Mouse (Mus musculus): ENCODE data around the gene Gm16506. TPM values are rescaled to one million over a fixed set of nuclear protein-coding genes. Genes with fewer than 3 reads are reported as not detected.
"Not testable (repeated sequence)": the region's sequence is repeated elsewhere in the genome, so short reads cannot be mapped to it uniquely, and the experiment has no call there.

Gene Gm16506
- not detected in 2 replicates for polyA plus RNA-seq (2016; fragmentation: Nextera tagmentation; extraction: Ambion mirVana)

DNA sequence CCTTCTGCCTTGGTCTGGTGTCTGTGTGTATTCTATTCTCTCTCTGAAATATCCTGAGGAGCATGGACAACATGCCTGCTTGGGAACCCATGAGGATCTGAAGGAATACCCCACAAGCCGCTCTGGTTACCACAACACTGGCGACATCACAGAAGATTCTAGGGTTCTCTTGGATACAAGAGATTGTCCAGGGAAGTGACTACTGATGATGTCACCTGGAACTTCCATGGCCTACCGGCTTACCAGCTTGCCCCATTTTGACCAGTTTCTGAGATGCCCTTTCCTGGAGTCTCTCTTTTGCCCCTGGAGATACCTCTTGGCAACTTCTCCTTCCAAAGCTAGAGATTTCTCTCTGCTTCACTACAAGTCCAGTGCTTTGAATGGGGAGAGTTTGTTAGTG is at the start of gene Gm16506:
Gene Gm16506, minus strand, starts transcription at position 101 of the 400 bp plus-strand sequence.
- H3K4me3 ChIP-seq; H3K27me3 ChIP-seq (ENCODE audit: insufficient read depth, poor library complexity, severe bottlenecking); H3K36me3 ChIP-seq; H3K9me3 ChIP-seq; H3K4me1 ChIP-seq; DNase-seq (ENCODE audit: low spot score); H3K27ac ChIP-seq: not testable (repeated sequence)
- WGBS: 79% methylated on average over 3 of the region's 3 CpGs

GRCm38 (mm10) chr14:43747566-43747965 is 20.3 kb upstream of the Gm16506 start, which contains the start of gene Gm6526:
TSS of gene Gm6526 (plus strand) at chr14:43747866.
- H3K36me3 ChIP-seq; H3K27ac ChIP-seq; H3K9me3 ChIP-seq; H3K4me1 ChIP-seq; DNase-seq (ENCODE audit: low spot score); H3K27me3 ChIP-seq (ENCODE audit: insufficient read depth, poor library complexity, severe bottlenecking); H3K4me3 ChIP-seq: not testable (repeated sequence)
- WGBS: 74% methylated on average over 4 of the region's 4 CpGs

GRCm38 (mm10) chr14:43697621-43698020 is 29.7 kb downstream of the Gm16506 start, which contains the start of gene Gm7324:
TSS of gene Gm7324 (plus strand) at chr14:43697828.
- H3K36me3 ChIP-seq; H3K4me3 ChIP-seq; H3K27me3 ChIP-seq (ENCODE audit: insufficient read depth, poor library complexity, severe bottlenecking); H3K4me1 ChIP-seq; DNase-seq (ENCODE audit: low spot score); H3K27ac ChIP-seq; H3K9me3 ChIP-seq: not testable (repeated sequence)
- 79% methylated on average over 4 of the region's 4 CpGs for WGBS

DNA sequence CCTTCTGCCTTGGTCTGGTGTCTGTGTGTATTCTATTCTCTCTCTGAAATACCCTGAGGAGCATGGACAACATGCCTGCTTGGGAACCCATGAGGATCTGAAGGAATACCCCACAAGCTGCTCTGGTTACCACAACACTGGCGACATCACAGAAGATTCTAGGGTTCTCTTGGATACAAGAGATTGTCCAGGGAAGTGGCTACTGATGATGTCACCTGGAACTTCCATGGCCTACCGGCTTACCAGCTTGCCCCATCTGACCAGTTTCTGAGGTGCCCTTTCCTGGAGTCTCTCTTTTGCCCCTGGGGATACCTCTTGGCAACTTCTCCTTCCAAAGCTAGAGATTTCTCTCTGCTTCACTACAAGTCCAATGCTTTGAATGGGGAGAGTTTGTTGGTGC is 50.2 kb downstream of the Gm16506 start, which contains the start of gene Gm8165:
Gene Gm8165, minus strand, starts transcription at position 101 of the 400 bp plus-strand sequence.
- H3K4me3 ChIP-seq, H3K36me3 ChIP-seq: not testable (repeated sequence)
- WGBS: 64% methylated on average over 1 of the region's 2 CpGs

More for the DNA sequence above, 50.2 kb downstream of the Gm16506 start, which contains the start of gene Gm8165:
- not testable (repeated sequence) for DNase-seq (ENCODE audit: low spot score); H3K4me1 ChIP-seq; H3K9me3 ChIP-seq; H3K27ac ChIP-seq; H3K27me3 ChIP-seq (ENCODE audit: insufficient read depth, poor library complexity, severe bottlenecking)

Other genes starting within 250 kb of the Gm16506 start
- gene Gm5799, start 183.9 kb downstream of the Gm16506 start, polyA plus RNA-seq (2016; fragmentation: Nextera tagmentation; extraction: Ambion mirVana): not detected in 2 replicates
- not detected in 2 replicates for gene Gm17654, start 148.3 kb downstream of the Gm16506 start, polyA plus RNA-seq (2016; fragmentation: Nextera tagmentation; extraction: Ambion mirVana)
- gene Gm10375, start 119.5 kb downstream of the Gm16506 start, polyA plus RNA-seq (2016; fragmentation: Nextera tagmentation; extraction: Ambion mirVana): not detected in 2 replicates
- not detected in 2 replicates for gene Gm8165, start 50.3 kb downstream of the Gm16506 start, polyA plus RNA-seq (2016; fragmentation: Nextera tagmentation; extraction: Ambion mirVana)
- 0.42 and 0.90 TPM in 2 replicates for gene Gm7324, start 29.7 kb downstream of the Gm16506 start, polyA plus RNA-seq (2016; fragmentation: Nextera tagmentation; extraction: Ambion mirVana)
- gene Gm6526, start 20.4 kb upstream of the Gm16506 start, polyA plus RNA-seq (2016; fragmentation: Nextera tagmentation; extraction: Ambion mirVana): 0.11 and 0.16 TPM in 2 replicates
- not detected in 2 replicates for gene Gm8180, start 57.3 kb upstream of the Gm16506 start, polyA plus RNA-seq (2016; fragmentation: Nextera tagmentation; extraction: Ambion mirVana)
- gene Ear1, start 148.0 kb upstream of the Gm16506 start, polyA plus RNA-seq (2016; fragmentation: Nextera tagmentation; extraction: Ambion mirVana): not detected in 2 replicates
- gene Ear10, start 196.1 kb upstream of the Gm16506 start, polyA plus RNA-seq (2016; fragmentation: Nextera tagmentation; extraction: Ambion mirVana): not detected in 2 replicates
- gene Gm8113, start 197.9 kb upstream of the Gm16506 start, polyA plus RNA-seq (2016; fragmentation: Nextera tagmentation; extraction: Ambion mirVana): 25.2 and 25.6 TPM in 2 replicates
- not detected in 2 replicates for gene Ang5, start 229.6 kb upstream of the Gm16506 start, polyA plus RNA-seq (2016; fragmentation: Nextera tagmentation; extraction: Ambion mirVana)